Mouse (Mus musculus) cerebellum, postnatal 36 days (tissue): ENCODE results near the gene Bag5.
"Not testable (repeated sequence)": the region's sequence is repeated elsewhere in the genome, so short reads cannot be mapped to it uniquely, and the experiment has no call there.

ENCODE experiments used
- DNase-seq, 2 experiments: peaks; one replicate each; pipeline ENCODE4 v3.0.0; 2021 to 2022; ENCODE audit warnings: mixed read lengths in 2 of 2

Gene Bag5

DNA sequence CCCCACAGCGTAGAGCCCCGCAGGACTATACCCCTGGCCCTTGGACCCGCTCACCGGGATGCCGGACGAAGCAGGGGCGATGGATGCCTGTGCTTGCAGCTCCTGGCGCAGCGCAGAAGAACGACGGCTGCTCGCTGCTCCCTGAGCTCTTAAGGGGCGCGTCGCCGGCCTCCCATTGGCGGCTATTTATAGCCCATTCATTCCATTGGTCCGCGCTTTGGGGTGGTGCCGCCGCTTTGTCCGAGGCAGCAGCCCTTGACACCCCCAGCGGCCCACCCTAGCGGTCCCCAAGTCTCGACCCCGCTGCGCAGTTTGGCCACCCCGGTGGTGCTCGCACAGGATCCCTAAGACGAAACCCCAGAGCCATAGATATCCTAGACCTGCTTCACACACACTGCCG lies 40.9 kb downstream of the Bag5 start, which contains the start of gene Ckb:
Gene Ckb, minus strand, starts transcription at position 163 of the 400 bp plus-strand sequence.
- DNase-seq = peak; percentile 93

DNA sequence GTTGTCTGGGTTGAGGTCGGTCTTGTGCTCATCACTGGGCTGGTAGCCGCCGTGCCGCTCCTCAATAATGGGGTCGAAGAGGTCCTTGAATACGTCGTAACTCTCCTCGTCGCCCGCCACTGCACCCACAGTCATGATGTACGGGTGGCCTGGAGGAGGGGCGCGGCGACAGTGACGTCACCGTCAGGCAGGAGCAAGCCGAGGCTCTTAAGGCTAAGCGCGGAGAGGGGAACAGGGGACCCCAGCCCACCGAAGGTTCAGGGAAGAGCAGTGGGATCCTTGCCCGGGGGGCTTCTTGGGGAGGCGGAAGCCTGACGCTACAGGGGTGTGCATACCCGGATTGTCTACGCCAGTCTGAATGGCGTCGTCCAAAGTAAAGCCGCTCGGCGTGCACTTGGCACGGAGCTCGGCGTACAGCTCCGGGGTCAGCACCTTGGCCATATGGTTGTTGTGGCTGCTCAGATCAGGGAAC lies 41.6 kb downstream of the Bag5 start:
- peak; percentile 81 for DNase-seq

DNA sequence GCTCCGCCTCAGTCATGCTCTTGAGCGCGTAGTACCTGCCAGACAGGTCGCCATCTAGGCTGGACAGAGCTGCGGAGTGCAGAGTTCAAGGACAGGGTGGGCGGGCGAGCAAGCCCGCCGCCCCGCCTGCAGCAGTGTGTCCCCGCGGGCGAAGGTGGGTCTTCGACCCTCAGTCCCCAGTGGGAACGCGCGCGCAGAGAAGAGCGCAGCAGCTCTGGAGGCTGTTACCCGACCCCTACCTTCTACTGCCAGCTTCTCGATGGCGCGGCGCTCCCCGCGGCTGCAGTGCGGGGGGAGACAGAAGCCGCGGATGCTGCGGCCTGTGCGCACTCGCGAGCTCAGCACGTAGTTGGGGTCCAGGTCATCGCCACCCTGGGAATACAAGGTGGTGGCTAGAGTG lies 42.1 kb downstream of the Bag5 start:
- no peak for DNase-seq

DNA sequence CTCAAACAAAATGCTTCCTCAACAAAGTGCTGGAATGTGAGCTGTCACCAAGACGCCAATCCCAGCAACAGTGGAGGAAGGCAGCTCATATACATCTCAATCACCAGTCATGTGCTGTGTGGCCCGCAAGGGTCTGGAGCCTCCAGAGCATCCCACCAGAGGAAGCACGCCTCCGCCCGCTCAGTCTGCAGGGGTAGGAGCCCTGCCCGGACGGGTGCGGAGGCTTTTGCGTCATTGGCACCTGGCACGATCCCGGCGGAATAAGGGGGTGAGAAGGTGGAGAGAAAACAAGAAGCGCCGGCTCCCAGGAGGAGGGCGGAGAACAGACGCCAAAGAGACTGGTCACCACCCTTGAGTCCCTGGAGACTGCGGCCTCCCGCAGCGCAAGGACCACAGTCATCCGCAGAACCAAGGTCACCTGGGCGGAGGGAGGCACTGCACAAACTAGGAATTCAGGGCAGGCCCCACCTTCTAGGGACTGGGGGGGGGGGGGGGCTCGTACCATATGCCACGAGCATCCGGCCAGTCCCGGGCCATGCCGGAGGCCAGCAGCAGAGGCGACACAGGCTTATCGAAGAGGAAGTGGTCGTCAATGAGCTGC lies 42.6 kb downstream of the Bag5 start:
- DNase-seq = peak; percentile 80 to 85

DNA sequence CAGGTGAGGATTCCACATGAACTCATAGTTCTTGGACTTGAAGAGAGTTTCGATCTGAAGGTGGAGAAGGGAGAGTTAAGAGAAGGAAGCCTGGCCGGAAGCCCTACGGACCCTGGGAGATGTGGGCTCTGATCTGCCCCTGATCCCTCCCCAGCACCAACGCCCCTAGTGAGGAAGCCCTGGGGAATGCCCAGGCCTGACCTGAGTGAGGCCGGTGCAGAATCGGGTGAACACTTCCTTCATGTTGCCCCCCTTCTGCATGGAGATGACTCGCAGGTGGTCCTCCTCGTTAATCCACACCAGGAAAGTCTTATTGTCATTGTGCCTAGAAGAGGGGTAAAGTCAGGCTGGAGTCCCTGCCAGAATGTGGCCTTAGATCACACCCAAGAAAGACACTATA lies 43.1 kb downstream of the Bag5 start:
- no peak for DNase-seq

DNA sequence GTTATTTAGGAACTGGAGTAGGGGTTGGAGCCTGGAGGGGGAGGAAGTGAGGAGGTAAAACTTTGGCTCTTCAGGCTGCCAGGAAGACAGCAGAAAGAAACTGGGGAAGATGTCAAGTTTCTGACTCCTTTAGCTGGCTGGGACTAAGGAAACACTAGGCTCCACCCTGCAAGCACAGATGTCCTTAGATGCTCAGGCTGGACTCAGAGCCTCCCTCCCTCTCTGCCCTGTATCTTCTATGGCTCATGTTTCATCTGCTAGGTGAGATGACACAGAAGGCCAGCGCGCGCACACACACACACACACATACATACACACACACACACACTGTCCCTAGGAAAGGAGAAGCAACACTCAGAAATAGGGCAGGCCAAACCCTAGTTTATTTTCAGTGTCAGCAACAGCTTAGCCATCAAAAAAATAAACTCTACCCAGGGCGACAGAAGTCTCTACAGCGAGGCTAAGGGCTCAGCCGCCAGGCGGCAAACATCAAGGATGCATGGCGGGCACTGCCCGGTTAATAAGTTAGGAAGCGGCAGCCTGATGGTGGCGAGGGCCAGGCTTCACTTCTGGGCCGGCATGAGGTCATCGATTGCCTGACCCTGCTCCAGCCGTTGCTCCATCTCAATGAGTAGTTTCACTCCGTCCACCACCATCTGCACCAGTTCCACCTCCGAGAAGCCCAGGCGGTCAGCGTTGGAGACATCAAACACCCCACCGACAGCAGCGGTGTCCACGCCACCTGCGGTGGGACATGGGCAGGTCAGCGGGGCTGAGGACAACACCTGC lies 43.9 kb downstream of the Bag5 start:
- DNase-seq = peak in 1 of 2 experiments; percentile 48

DNA sequence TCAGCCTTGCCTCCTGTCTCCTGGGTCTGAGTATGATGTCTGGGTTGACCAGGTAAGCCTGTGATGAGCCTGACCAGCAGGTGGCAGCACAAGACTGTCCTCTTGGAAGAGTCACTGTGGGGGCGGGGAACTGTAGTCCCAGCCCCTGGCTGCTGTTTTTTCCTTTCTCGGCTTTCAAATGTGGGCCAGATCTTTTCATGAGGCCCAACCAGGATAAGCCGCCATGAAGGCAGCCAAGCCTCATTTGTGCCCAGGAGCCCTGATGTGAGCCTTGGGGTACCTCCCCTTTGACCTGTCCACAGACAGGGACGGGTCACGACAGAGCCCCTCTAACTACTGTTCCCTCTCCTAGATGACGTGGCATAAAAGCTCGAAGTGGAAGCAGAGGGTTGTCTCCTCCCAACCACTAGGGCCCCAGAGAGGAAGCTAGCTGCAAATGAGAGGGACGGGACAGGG lies 44.6 kb downstream of the Bag5 start:
- peak; percentile 98 to 99 for DNase-seq

DNA sequence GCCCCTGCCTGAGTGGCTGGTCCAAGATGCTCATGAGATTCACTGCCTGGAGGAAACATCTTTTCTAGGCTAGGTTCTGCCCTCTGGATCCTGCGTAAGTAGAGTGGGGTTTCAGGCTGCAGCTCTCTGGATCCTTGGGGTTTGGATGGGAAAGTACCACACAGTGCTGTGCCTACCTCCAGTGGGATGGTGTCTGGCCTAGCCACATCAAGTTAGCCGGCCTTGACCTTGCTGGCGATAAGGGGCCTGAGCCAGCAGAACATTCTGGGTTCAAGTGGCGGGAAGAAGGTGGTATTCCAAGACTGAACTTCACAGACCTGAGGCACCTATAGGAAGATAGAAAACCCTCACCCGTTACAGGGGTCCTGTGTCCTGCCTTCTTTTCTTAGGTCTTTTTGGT lies 45.6 kb downstream of the Bag5 start:
- DNase-seq = no peak

DNA sequence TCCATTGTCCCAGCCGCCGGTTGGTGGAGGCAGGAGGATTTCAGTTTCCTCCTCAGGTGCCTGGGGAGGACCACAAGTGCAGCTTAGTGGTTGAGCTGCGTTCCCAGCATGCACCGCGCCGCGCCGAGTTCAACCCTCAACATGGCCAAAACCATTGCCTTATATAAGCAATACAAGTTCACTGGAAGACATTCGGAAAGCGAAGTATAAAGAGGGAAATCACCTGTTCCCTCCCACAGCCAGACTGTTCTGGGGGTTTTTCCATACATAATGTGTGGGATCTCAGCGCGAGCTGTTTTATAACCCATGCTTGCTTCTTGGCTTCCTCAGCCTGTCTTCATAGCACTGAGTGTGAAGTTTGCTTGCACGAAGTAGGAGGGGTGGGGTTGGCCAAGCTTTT lies 46.7 kb downstream of the Bag5 start:
- no peak for DNase-seq

DNA sequence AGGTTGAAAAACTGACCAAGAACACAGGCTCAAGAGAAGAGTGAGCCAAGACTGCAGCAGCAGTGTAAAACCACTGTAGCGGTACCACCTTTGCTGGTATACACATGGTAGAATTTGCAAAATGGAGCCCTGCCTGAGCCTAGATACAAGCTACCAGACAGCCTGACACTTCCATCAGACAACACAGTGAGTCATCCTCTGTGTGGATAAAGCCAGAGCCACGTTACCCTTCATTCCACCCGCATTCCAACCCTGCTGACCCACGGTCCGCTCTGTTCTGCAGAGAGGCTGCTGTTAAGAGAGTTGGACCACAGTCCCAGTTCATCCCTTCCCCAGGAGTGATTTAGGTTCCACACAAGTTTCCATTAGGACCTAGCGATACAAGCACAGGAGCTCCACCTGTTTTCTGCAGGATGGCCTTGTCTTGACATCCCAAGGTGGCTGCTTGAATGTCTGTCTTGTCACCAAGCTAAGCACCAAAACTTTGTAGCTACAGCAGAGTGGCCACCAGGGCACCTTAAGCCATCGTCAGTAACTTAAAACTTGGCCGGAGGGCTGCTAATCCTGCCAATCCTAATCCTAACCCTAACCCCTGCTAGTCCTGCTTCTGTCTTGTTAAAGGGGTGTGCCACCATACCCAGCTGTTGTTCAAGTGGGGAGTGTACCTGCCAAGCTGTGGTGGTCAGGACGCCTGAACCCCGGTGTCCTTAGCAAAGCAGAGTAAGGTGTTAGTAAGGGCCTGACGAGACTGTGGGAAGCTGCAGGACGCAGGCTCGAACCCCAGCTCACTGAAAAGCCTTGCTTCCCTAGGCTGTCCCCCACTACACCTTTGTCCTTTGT lies 47.8 kb downstream of the Bag5 start:
- DNase-seq = no peak

DNA sequence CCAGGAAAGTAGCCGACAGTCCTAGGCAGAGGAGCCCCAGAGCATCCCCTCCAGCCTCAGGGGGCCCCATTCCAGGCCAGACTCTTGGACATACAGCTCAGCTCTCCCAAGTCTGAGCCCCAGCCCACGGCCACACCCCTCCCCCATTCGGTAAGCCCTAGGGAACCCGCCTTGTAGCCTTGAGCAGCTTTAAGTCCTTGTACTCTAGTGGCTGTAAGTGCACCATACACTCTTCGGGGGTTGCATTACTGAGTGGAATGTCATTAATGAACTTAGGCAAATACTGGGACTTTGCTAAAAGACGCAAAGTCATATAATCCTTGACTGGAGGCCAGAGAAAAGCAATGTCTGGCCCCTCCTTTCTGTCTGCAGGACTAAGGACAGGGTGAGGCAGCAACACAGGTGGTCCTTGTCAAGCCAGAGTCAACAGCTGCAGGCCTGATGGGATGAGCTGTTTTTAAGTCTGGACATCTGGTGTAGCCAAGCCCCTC lies 48.9 kb downstream of the Bag5 start:
- DNase-seq = no peak

DNA sequence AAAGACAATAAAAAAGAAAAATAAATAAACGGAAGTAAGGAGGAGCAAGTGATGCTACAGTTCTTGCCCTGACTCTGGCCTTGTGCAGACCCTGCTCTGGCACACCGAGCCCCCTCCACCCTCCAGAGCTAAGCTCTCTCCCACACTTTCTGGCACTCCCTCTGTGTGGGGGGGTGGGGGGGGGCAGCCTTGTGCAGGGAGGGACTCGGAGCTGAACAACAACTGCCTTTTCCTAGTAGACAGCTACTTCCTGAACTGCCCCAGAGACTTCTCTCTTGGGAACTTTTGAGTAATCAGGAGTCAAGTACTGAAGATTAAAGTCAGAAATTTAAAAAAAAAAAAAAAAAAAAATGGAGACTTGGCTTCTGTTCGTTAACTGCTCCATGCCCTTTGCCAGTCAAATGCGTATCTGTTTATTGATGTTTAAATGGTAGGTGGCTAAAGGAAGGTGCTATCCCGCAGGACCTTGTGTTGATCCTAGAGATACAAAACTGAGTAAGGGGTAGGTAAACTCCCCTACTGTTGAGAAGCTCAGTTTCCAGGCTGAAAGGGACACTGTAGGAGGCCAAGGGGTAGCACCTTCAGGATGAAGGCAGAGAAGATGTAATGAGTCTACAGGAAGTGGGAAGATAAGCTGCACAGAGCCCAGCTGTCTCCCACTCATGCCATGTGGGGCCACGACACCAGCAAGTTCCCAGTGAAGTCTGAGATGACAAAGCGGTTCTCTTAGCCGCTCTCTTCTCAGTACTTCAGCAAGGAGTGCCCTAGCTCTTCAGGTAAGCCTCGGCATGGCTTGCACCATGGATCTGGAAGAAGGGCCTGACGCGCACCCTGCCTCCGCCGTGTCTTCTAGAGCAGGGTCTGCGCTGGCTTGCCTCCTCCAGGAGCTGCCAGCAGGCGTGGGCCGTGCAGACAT lies 49.6 kb downstream of the Bag5 start:
- no peak for DNase-seq

DNA sequence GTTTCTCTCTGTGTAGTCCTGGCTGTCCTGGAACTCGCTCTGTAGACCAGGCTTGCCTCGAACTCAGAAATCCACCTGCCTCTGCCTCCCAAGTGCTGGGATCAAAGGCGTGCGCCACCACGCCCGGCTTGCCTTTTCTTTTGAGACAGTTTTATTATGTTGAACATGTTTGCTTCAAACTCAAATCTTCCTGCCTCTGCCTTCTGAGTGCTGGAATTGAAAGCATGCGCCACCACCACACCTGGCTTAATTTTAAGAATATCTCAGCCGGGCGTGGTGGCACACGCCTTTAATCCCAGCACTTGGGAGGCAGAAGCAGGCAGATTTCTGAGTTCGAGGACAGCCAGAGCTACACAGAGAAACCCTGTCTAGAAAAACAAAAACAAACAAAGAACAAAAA lies 51.5 kb downstream of the Bag5 start:
- DNase-seq = not testable (repeated sequence)

DNA sequence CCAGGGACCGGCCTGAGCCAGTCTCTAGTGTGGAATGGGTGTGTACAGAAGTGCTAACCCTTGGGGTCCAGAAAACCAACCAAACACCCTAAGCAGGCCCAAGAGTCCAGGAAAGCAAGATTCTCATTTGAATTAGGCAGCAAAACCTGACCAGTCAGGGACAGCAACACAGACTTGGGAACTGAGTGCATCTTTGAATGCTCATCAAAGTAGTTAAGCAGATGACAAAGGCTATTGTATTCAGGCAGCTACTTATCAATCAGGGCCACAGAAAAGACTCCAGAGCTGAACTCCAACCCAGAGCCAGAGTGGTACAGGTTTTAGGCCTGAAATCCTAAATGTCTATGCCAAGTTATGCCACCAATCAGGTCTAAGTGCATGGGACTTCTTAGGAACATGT lies 52.4 kb downstream of the Bag5 start:
- DNase-seq = no peak
